Mouse (Mus musculus): ENCODE measurements around the gene Pappa.

Gene Pappa

GRCm38 (mm10) chr4:65123741-65124224 is at the start of gene Pappa:
TSS of gene Pappa (plus strand) at chr4:65124174.
- in situ Hi-C loops (cut with MboI; ENCODE audit: low pct_unique_long_range_greater_than_20kb in 1 of 2, low sequenced_read_pairs in 2 of 2, unreplicated experiment in 1 of 2) = no loop called here

GRCm38 (mm10) chr4:65077906-65078615 is 45.9 kb upstream of the Pappa start:
- in situ Hi-C loops (cut with MboI; ENCODE audit: low pct_unique_long_range_greater_than_20kb in 1 of 2, low sequenced_read_pairs in 2 of 2, unreplicated experiment in 1 of 2) = no loop called here

- in situ Hi-C loops (cut with MboI; ENCODE audit: low pct_unique_long_range_greater_than_20kb in 1 of 2, low sequenced_read_pairs in 2 of 2, unreplicated experiment in 1 of 2) = no loop called here
Observed at GRCm38 (mm10) chr4:65086864-65087263, 37.1 kb upstream of the Pappa start.

DNA sequence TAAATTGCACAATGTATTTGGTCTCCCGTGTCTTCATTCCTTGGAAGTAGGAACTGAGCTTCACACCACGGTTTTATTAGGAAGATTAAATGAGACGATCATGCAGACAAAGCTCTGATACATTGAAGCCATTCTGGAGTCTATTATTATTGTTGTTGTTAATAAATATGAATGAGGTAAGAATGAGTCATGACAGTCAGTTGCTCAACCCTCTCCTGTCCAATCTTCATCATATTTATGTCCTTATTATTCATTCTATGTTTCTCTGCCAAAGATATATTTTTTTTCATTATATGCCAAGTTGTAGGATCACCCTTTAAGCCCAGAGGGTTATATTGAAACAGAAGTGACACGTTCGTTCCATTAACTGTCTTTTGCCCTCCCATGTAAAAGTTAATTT is 36.4 kb upstream of the Pappa start:
- in situ Hi-C loops (cut with MboI; ENCODE audit: low pct_unique_long_range_greater_than_20kb in 1 of 2, low sequenced_read_pairs in 2 of 2, unreplicated experiment in 1 of 2) = no loop called here

- in situ Hi-C loops (cut with MboI; ENCODE audit: low pct_unique_long_range_greater_than_20kb in 1 of 2, low sequenced_read_pairs in 2 of 2, unreplicated experiment in 1 of 2) = no loop called here
Observed at GRCm38 (mm10) chr4:65092191-65092590, 31.8 kb upstream of the Pappa start.

DNA sequence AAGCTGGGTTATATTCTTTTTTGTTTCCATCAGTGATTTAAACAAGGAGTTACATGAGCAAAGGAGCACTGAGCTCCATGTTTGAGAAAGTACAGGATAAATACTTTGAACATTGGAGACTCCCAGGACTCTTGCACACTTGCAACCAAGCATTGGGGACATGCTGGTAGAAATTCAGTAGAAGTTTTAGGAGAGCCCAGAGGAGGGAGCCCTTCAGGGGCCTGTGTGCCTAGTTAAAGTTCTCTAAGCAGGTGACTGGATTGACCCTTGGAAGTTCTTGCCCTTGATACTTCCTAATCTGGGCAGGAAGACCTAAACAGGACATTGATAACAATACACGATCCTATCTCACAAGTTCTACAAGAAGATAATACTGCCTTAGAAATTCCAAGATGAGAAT is 3.6 kb upstream of the Pappa start:
- in situ Hi-C loops (cut with MboI; ENCODE audit: low pct_unique_long_range_greater_than_20kb in 1 of 2, low sequenced_read_pairs in 2 of 2, unreplicated experiment in 1 of 2) = no loop called here

GRCm38 (mm10) chr4:65122841-65123240 is 1.1 kb upstream of the Pappa start:
- in situ Hi-C loops (cut with MboI; ENCODE audit: low pct_unique_long_range_greater_than_20kb in 1 of 2, low sequenced_read_pairs in 2 of 2, unreplicated experiment in 1 of 2) = no loop called here

- in situ Hi-C loops (cut with MboI; ENCODE audit: low pct_unique_long_range_greater_than_20kb in 1 of 2, low sequenced_read_pairs in 2 of 2, unreplicated experiment in 1 of 2) = loop anchor here in 1 of 2 experiments (25.0 kb wide), 1 partner anchor 363 kb away; no protein-coding TSS in a partner anchor
Observed at GRCm38 (mm10) chr4:65124369-65125151, 586 bp downstream of the Pappa start.

DNA sequence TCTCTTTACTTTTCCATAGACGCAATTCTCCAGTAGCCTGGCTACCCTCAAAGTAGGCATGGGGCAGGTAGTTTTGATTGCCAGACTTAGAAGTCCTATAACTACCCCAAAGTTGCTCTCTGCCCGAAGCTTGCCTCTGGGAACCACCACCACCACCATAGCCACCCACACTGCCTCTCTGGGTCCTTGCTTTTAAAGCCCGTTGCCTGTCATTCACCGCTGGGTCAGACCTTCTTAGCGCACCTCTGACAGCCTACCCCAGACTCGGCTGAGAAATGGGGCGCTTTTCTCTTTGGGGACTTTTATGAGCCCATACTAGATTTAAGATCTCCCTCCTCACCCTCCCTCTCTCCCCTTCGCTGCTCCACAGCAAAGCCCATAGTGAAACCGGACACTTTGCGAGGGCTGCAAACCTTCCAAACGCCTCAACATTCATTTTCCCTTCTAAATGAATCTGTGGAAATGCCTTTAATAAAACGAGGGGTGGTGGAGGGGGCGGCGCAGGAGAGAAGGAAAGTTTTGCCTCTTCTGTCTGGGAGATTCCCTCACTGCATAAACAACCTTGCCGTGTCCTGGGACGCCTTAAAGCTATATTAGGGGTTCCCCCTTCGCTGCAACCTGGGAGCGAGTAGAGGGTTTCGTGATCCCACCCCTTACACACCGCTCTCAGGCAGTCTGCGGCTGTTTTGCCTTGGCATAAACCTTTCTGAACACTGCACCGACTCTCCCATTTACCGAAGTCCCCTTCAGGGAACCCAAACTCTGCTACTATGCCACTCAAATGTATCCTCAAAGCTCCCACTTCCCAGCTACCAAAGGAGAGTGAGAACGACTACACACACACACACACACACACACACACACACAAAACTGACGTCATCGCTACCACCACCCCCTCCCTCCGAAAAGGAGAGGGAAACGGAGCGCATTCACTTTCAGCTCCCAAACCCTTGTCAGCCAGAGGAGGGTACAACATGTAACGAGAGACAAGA is 1.7 kb downstream of the Pappa start:
- in situ Hi-C loops (cut with MboI; ENCODE audit: low pct_unique_long_range_greater_than_20kb in 1 of 2, low sequenced_read_pairs in 2 of 2, unreplicated experiment in 1 of 2) = loop anchor here in 1 of 2 experiments (25.0 kb wide), 1 partner anchor 362 kb away; no protein-coding TSS in a partner anchor

DNA sequence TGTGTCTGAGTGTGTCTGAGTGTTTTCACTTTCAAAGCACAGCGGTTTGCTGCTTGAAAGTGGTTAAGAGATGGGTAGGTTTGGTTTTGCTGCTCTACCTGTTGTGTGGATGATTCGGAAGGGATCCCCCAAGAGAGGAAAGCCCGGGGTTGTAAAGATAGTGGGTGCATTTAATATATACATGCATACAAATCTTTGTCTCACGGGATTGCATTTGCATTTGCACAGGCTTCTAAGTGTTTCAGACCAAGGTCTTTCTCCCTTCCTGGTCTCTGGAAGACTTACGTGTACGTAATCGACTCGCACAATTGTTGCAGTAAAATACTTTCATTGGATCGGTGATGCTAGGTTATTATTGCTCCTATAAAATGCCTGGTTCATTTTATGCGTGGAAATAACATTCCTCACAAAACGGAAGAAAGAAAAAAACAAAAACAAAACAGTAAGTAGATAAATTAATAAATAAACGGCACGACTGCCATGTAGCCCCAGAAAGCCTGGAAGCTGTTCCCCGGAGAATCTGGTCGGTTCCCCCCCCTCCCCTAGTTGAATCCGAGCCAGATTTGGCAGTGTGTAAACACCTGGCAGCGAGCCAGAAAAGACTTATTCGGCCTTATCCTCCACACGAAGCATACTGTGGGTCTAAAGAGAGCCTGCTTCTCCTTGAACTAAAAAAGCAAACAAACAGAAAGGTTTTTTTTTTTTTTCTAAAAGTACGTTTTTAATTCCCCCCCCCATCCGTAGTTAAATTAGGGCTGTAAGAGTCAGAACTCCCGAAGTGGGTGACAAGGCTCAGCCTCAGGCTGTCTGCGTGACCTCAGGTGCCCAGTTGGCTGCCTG is 2.7 kb downstream of the Pappa start:
- in situ Hi-C loops (cut with MboI; ENCODE audit: low pct_unique_long_range_greater_than_20kb in 1 of 2, low sequenced_read_pairs in 2 of 2, unreplicated experiment in 1 of 2) = loop anchor here in 1 of 2 experiments (25.0 kb wide), 1 partner anchor 361 kb away; no protein-coding TSS in a partner anchor

- in situ Hi-C loops (cut with MboI; ENCODE audit: low pct_unique_long_range_greater_than_20kb in 1 of 2, low sequenced_read_pairs in 2 of 2, unreplicated experiment in 1 of 2) = loop anchor here in 1 of 2 experiments (25.0 kb wide), 1 partner anchor 360 kb away; no protein-coding TSS in a partner anchor
Observed at GRCm38 (mm10) chr4:65127291-65127590, 3.3 kb downstream of the Pappa start.

DNA sequence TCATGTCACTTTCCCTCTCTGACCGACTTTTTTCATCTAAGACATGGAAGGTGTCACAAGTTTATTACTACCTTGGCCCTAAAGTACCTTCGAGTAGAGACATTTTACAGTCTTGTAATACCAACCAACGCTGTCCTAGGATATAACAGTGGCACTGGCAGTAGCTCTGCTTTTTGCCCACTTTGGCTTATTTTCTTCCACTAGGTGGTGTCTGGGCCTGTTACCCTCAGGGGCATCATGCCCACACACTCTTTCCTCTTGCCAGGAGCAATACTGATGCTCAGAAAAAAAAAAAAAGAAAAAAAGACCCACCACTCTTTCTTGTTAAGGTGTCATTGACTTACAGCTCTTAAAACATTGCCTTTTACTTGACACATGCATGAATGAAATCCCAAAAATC is 8.7 kb downstream of the Pappa start:
- in situ Hi-C loops (cut with MboI; ENCODE audit: low pct_unique_long_range_greater_than_20kb in 1 of 2, low sequenced_read_pairs in 2 of 2, unreplicated experiment in 1 of 2) = loop anchor here in 1 of 2 experiments (25.0 kb wide), 1 partner anchor 355 kb away; no protein-coding TSS in a partner anchor

DNA sequence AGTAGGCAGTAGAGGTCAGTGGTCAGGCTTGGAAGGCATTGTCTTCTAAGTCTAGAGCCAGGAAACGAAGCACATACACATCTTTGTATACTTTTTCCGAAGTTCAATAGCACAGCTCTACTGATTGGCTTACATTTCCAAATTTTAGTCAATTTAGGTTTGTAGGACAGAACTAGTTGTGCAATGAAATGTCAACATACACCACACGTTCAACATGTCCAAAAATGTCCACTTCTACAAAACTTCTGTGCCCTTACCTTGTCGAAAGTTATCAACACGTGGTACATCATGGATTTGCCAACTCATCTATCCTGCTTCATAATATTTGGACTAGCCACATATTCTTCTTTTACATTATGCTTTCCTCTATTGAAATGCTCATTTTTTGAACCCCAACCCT is 10.4 kb downstream of the Pappa start:
- in situ Hi-C loops (cut with MboI; ENCODE audit: low pct_unique_long_range_greater_than_20kb in 1 of 2, low sequenced_read_pairs in 2 of 2, unreplicated experiment in 1 of 2) = loop anchor here in 1 of 2 experiments (25.0 kb wide), 1 partner anchor 353 kb away; no protein-coding TSS in a partner anchor

GRCm38 (mm10) chr4:65135109-65135508 is 11.1 kb downstream of the Pappa start:
- in situ Hi-C loops (cut with MboI; ENCODE audit: low pct_unique_long_range_greater_than_20kb in 1 of 2, low sequenced_read_pairs in 2 of 2, unreplicated experiment in 1 of 2) = loop anchor here in 1 of 2 experiments (25.0 kb wide), 1 partner anchor 352 kb away; no protein-coding TSS in a partner anchor

GRCm38 (mm10) chr4:65136541-65136940 is 12.6 kb downstream of the Pappa start:
- in situ Hi-C loops (cut with MboI; ENCODE audit: low pct_unique_long_range_greater_than_20kb in 1 of 2, low sequenced_read_pairs in 2 of 2, unreplicated experiment in 1 of 2) = loop anchor here in 1 of 2 experiments (25.0 kb wide), 1 partner anchor 351 kb away; no protein-coding TSS in a partner anchor

DNA sequence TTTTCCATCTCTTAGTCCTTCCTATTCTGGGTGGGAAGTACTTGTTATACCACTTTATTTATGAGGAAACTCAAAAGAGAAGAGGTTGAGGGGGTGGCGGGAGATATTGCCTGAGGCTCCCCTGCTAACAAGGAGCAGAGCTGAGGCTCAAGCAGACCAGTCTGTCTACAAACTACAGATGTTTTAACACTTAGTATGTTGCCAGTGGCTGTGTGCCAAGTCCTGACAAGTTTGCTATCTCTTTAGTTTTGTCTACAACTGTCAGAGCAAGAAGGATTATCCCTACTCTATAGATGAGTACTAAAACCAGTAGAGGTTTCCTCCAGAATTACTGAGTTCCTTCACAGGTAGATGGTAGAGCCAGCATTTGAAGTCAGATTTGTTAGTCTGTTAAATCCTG is 23.0 kb downstream of the Pappa start:
- in situ Hi-C loops (cut with MboI; ENCODE audit: low pct_unique_long_range_greater_than_20kb in 1 of 2, low sequenced_read_pairs in 2 of 2, unreplicated experiment in 1 of 2) = loop anchor here in 1 of 2 experiments (25.0 kb wide), 1 partner anchor 340 kb away; no protein-coding TSS in a partner anchor

GRCm38 (mm10) chr4:65153601-65154000 is 29.6 kb downstream of the Pappa start:
- in situ Hi-C loops (cut with MboI; ENCODE audit: low pct_unique_long_range_greater_than_20kb in 1 of 2, low sequenced_read_pairs in 2 of 2, unreplicated experiment in 1 of 2) = no loop called here

Data from mouse embryonic stem cell (cell line).